Mouse (Mus musculus): ENCODE results near the gene Arhgef19.
A peak's percentile ranks its signal among the peaks of the same experiment; 100 is the strongest.

Arhgef19 gene

DNA sequence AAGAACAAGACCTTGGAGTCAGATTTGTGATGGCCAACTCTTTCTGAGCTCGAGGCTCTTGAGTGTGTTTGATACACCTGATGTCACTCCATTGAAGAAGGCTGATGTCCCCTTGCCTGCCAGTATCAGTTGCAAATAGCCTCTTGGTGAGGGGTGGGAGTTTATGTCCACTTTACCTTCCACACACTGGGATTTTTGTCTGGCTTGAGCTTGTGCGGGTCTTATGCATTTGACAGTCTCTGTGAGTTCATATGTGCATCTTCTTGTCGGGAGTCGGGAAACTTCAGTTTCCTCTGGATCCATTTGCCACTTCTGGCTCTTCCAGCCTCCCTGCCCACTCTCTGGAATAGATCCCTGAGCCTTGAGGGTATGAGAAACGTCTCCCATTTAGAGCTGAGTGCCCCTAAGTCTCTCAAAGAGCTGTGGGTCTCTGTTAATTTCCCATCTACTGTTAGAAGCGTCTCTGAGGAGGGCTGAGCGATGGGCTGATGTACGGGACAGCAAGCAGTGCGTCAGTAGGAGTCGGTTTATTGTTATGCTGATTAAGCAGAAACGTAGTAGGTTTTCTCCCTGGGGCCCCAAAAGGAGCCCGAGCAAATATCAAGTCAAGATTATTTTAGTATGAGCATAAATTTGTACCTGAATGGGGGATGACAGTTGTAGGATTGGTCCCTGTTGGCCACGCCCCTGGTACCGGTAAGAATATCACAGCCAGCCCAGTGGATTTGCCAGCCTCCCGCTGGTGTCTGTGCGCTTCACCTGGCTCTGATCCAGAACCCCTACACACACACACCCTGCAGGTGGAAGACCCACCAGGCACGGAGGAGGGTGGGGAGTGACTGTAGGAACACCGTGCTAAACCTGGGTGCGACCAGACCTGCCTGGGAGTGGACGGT, 559 bp upstream of the Arhgef19 start:
- no peak for DNase-seq

GRCm38 (mm10) chr4:141240617-141241016, 1.3 kb downstream of the Arhgef19 start:
- DNase-seq: peak; percentile 64

DNA sequence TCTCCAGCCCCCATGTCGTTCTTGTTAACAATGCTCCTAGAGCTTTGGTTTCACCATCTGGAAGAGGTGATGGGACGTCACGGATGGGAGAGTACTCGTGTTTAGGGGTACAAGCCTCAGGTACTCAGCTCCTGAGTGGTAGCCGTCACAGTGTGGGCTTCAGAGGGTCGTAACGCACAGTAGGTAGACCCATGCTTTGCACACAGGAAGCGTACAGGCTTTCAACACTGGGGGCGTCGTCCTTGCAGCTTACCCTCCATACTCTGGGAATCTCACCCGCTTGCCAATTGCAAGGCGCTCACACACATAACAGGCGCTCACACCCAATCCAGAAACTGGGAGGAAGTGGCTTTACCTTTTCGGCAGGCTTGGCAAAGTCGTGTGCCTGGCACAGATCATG, 2.6 kb downstream of the Arhgef19 start:
- no peak for DNase-seq

DNA sequence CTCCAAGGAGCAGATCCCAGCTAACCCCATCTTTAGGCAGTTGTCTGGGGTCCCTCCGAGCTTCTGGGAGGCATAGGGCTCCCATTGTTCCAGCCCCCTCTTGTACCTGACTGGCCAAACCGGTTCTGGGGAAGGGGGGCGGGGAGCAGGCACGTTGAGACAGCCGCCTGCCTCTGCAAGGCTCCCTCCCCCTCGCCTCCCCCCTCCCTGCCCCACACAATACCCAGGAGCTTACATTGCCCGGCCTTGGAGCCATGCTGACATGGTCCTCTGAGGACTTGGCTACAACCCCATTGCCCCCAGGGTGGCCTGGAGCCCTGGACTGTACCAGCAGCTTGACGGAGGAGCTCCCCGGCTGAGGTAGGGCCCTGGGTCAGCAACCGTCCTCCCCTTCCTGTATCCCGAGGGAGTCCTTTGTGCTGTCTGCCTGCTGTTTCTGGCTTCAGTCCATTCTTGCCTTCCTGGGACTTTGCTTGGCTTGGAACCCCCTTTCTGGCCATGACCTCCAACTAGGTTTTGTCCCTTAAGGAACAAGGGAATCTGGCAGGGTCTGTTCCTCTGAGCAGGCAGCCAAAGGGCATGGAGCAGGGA, 3.4 kb downstream of the Arhgef19 start:
- peak; percentile 41 for DNase-seq

GRCm38 (mm10) chr4:141243636-141244035, 4.3 kb downstream of the Arhgef19 start:
- DNase-seq: no peak

DNA sequence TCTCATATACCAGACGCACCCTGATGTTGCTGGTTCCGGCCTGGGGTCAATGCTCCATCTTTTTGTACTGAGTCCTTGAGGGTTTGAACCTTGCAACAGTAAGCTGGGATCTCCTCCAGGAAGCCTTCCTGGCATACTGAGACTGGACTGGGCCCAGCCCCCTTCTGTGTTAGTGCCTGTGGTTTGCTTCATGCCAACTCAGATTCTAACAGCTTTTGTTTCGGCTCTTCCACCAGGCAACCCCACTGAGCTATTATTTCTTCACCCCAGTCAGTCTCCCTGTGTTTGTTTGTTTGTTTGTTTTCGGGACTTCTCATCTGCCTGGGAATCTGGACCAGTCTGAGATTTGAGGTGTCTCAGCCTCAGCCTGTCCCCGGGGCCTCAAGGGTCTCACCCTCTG, 5.1 kb downstream of the Arhgef19 start:
- DNase-seq: no peak

GRCm38 (mm10) chr4:141244931-141245425, 5.7 kb downstream of the Arhgef19 start:
- DNase-seq: peak; percentile 21

DNA sequence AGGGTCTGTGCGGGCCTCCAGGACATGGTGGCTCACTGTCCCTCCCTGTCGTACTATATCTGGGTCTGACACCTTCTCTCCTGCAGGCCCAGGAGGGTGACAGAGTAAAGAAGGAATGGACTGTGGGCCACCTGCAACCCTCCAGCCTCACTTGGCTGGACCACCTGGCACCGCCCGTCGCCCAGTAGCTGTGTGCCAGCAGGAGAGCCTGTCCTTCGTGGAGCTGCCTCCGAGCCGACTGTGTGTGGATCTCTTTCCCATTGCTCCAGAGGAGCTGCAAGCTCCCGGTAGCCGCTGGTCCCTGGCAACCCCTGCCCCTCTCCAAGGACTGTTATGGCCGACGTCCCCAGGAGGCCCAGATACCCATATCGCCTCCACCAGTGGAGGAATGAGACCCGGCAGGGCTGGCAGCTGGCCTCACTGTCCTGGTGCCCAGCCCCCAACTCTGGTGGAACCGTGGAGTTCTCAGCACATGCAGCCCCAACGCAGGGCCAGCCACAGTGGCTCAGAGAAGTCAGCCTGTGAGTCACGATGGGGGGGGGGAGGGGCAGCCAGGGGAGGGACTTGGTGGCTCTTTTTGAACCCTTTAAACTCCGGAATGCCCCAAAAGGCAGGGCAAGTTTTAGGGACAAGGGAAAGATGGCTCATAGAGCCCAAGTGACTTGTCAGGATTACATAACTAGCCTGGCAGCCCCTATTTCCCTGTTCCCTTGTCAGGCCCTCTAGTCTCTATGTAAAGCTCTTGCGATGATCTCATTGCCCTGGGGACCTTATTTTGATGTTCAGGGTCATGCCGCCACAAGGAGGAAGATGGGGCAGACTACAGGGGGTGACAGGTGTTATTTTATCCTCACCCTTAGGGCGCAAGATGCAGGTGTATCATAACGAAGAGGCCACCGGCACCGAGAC, 7.0 kb downstream of the Arhgef19 start:
- peak; percentile 13 for DNase-seq

DNA sequence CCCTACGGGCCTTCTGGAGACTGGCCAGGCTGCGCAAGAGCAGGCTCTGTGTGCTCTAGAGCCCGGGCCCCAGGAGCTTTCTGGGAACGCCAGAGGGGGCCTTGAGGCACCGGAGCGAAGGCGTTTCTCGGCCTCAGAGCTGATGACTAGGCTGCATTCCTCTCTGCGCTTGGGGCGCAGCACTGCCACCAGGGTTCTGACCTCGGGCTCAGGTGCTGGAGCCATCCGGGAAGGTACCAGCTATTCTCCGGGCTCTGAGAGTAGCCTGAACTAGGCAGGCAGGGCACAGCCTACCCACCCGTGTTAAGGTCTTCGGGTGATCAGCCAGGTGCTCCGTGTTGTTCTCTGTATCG, 7.7 kb downstream of the Arhgef19 start:
- peak; percentile 24 for DNase-seq

DNA sequence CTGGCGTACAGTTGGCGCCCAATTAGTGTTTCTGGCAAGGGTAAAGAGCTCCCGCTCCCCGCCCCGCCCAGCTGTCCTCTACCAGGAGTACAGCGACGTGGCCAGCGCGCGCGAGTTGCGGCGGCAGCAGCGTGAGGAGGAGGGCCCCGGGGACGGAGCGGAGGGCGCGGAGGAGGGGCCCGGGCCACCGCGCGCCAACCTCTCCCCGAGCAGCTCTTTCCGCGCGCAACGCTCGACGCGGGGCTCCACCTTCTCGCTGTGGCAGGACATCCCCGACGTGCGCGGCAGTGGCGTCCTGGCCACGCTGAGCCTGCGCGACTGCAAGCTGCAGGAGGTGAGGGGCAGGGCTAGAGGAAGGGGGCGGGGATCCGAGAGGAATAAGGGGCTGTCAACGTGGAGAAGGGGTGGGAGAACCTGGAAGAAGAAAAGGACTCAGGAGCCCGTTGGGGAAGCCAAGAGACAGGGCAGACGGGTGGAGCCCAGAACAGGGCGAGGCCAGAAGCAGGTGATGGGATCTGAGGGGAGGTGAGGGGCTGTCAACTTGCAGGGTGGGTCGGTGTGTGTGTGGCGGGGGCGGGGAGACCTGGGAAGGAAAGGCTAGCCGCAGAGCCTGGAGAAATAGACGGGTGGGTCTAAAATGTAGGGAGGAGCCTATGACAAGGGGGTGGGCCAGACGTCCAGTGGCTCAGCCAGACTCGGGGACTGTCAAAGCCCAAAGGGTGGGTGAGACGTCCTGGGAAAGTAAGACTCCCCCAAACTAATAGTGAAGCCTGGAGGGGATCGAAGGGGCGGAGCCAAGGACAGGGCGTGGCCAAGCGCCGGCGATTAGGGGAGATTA, 8.7 kb downstream of the Arhgef19 start:
- DNase-seq: peak; percentile 62

DNA sequence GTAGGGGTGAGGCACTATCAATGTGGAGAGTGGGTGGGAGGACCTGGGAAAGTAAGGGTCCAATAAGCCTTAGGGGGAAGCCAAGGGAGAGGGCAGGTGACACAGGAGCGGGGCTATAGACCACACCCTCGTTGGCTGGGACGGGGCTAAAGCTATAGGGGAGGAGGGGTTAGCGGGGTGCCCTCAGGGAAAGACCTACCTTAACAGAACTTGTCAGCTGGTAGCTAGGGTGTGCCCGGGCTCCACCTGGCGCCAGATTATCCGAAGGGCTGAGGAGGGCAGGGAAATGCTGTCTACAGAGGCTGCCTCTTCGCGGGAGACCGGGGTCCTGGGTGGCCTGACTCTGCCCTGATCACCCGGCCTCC, 9.3 kb downstream of the Arhgef19 start:
- DNase-seq: peak; percentile 11

DNA sequence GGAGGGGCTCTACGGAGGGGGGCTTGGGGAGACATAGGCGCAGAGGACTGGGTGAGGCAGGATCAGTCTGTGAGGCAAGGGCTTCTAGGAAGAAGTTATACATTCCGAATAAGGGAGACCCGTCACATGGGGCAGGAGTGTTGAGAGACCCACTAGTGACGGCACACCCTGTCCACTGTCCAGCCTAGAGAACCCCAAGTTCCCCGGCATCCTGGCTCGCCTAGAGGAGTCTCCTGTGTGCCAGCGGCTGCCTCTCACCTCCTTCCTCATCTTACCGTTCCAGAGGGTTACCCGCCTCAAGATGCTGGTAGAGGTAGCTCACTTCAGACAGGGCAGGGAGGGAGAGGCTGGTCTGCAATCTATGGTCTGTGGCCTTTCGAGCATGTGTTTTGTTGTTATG, 10.1 kb downstream of the Arhgef19 start:
- DNase-seq: no peak

GRCm38 (mm10) chr4:141251071-141251470, 11.8 kb downstream of the Arhgef19 start:
- no peak for DNase-seq

DNA sequence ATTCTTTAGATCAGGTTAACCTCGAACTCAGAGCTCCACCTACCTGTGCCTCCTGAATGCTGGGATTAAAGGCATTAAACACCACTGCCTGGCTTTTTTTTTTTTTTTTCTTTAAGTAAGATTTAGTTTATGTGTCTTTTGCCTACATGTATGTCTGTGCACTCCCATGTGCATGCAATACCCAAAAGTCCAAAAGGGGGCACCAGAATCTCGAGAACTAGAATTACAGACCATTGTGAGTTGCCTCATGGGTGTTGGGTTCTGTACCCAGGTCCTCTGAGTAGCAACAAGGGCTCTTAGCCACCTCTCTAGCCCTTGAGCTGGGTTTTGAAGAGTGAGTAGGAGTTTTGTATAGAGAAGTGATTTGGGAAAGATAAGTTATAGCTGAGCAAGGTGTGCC, 13.3 kb downstream of the Arhgef19 start:
- no peak for DNase-seq

DNA sequence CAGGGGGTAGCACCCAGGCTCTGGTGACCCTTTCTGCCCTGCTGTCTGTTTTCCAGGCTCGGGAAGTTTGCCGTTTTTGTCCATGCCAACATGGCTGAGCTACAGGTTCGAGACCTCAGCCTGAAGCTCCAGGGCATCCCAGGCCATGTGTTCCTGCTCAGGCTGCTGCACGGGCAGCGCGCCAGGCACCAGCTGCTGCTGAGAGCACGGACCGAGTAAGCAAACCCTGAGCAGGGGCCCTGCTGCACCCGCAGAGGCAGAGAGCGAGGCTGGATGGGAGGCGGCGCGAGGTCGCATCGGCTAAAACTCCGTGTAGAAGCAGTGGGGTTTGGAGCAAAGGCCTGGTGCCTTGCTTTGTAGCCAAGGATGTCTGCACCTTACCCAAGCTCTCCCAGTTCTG, 14.9 kb downstream of the Arhgef19 start:
- no peak for DNase-seq

DNA sequence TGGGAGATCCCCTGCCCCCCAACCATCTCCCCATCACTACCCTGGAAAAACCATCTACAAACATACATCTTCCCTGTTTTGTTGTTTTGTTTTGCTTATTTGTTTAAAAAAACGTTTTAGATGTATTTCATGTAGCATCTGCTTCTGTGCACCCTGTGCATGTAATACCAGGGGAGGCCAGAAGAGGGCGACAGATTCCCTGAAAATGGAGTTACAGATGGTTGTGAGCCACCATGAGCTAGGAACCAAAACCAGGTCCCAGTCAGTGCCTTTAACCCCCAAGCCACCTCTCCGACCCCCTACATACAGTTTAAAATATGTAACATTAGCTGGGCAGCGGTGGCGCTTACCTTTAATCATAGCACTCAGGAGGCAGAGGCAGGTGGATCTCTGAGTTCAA, 18.1 kb downstream of the Arhgef19 start:
- no peak for DNase-seq

DNA sequence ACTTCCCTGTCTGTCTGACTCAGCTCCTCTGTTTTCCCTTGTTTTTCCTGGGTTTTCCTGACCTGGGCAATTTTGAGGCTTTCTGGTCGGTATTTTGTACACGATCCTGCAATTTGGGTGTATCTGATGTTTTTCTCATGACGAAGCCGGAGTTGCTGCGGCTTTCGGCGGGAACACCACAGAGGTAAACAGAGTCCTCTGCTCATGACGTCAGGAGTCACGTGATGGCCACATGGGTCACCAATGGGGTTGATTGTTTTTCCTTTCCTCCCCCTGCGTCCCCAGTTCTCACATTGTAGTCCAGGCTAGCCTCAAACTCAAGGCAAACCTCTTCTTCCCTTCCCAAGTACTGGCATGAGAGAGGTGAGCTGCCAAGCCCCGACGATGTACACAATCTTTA, 20.1 kb downstream of the Arhgef19 start:
- no peak for DNase-seq

- no peak for DNase-seq
Observed at GRCm38 (mm10) chr4:141260007-141260723, 20.9 kb downstream of the Arhgef19 start.

DNA sequence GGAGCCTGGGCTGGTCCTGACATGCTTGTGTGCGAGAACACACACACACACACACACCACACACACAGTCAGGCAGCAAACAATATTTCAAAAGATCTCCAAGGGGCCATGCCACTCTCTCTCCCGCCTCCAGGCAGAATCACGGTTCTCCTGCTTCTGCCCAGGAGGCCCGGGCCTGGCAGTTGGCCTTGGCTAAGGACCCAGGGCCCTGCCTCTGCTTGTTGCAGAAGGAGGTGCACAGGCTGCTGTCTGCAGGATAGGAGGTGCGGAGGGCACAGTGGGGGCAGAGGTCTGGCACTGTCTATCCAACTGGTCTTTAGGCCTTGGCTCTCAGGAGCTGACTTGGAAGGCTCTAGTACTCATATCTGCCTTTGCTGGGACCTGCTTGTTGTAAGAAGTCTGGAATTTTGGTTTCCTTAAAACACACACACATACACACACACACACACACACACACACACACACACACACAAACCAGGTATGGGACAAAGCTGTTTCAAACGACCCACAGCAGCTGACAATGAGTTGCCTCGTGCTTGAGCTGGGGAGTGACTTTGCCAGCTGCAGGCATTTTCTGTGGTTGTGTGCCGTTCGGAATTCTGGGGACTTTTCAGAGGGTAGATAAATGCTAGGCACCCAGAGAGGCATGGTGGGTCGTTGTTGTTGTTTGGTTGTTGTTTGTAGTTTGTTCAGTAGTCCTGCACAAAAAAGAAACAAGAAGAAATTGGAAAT, 23.8 kb downstream of the Arhgef19 start:
- DNase-seq: no peak

- DNase-seq: no peak
Observed at GRCm38 (mm10) chr4:141265979-141266637, 26.8 kb downstream of the Arhgef19 start.
